Mouse (Mus musculus) cerebellum, adult 9-11 months (tissue): Measurements from ENCODE around the gene Figla.

ENCODE experiments used
- DNase-seq: peaks from one replicate; pipeline ENCODE4 v3.0.0; 2022

Gene Figla

GRCm38 (mm10) chr6:86070277-86070676, 54.3 kb downstream of the Figla start:
- DNase-seq, result no peak
